Mouse (Mus musculus) cortical plate, adult 2 months (tissue): Measurements from ENCODE around the gene Bax.

Experiments used
- CTCF ChIP-seq: fragments of 200-500 bp; IDR thresholded peaks from 2 replicates; pipeline ENCODE4 v1.5.1; 2011; ENCODE audit warnings: mild to moderate bottlenecking, control low read depth, low read length; ENCODE audit not compliant: insufficient read depth; ENCODE audit errors: extremely low read depth
- POLR2A ChIP-seq: fragments of 200-500 bp; IDR thresholded peaks from 2 replicates; pipeline ENCODE4 v1.6.1; 2011; ENCODE audit warnings: mild to moderate bottlenecking, low read length, control low read depth; ENCODE audit not compliant: insufficient read depth; ENCODE audit errors: extremely low read depth

GRCm38 (mm10) chr7:45413864-45414739 lies 52.6 kb downstream of the Bax start:
- TF ChIP-seq CTCF: no peak
- TF ChIP-seq POLR2A: no peak
